Mouse (Mus musculus): Measurements from ENCODE around the gene Blzf1.
A peak's percentile ranks its signal among the peaks of the same experiment; 100 is the strongest.

Blzf1 gene

DNA sequence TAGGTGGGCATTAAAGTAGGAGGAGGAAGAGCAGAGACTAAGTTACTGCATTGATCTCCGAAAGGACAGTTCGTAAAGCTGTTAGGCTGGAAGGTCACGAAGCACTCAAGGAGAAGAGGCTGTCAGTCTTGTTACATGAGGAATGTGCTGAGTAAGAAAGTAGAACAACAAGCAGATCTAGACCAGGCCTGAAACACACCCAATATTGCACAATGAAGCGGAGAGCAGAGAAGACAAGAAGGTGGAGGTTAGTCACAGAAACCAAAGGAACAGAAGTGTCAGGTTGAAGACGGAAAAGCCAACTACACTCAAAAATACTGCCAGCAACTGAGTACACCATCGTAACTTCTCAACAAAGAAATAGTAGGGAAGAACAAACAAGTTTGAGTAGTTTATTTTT is 13.2 kb downstream of the Blzf1 start:
- DNase-seq (ENCODE audit: low spot score), result no peak

DNA sequence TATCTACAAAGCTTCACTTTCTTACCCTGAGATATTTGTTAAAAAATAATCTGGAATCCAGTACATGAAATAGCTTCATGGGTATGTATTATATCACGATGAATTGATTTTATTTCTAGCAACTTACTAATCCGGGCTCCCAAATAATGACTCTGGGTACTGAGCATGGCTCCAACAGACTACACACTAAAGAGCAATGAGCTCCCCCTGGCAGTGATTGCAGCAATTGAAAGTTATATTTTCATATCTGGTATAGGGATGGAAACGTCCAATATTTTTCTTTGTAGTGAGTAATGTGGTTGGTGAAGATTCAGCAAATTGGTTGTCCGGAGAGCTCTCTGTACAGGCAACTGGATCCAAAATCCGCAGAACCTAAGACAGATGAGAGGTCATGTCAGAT is 15.2 kb downstream of the Blzf1 start:
- DNase-seq (ENCODE audit: low spot score), result no peak

DNA sequence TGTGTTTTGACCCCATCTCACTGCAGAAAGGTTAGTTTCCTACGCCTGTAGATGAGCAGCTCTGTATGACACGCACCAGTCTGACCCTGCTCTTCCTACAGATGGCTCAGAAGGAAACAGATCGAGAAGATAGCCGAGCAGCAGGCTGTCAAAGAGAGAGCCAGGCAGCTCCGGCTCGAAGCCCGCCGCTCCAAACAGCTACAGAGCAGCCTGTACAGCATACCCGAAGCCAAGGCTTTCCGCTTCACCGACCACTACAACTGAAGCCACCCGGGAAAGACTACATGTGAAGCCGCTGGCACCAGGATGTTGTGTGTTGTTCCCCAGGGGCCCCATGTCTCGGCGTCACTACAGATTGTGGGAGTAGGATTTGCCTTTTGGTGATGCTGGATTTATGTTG is 19.9 kb downstream of the Blzf1 start:
- no peak for DNase-seq (ENCODE audit: low spot score)

DNA sequence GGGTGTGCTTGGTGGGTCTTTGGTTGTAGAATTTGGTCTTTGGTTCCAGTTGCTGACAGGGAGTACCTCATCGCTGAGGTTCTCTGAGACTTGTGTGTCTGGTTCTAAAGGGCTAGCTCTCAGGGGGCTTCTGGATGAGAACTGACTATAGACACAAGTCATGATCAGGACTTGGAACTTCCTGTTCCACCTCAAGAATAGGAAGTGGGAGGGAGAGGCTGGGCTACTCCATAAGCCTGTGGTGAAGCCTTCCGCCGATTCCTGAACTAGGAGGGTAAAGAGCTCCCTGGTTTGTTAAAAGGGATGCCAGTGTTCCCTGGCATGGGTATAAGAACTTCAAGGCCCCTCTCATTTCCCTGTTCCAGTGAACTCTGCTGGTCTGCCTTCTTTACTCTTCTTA is 23.3 kb downstream of the Blzf1 start:
- no peak for DNase-seq (ENCODE audit: low spot score)

DNA sequence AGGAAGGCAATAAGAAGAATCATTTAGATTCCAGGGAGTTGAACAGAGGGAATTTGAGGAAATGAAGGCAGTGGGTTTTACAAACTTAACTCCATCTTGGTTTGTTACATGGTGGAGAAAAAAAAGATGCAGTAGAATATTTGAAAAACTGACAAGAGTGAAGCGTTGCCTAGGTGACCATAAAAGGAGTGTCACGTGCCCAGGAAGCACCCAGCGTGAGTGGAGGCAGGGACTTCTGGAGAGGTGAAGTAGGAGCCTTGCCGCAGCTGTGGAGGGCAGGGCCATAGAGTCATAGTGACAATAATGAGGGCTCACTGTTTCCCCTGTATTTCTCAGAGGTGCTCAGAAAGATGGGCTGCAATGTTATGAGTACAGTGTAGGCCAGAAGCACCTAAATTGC is 28.0 kb downstream of the Blzf1 start:
- no peak for DNase-seq (ENCODE audit: low spot score)

DNA sequence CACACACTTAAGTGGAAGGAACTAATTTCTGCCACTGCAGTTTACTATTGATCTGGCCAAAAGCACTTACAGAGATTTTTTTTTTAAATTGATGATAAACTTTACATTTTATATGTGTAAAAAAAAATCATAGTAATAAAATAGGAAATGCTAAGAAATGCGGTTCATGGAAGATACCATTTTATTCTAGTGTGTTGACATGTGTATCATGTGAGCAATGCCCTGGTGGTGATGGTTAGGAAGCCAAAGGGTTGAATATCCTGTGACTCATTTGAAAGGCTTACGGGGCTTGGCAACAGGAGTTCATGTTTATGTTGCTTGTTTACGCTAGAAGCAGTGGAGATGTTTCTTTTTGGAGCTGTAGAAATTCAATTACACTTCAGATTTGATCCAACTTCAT is 30.7 kb downstream of the Blzf1 start:
- DNase-seq (ENCODE audit: low spot score), result no peak

DNA sequence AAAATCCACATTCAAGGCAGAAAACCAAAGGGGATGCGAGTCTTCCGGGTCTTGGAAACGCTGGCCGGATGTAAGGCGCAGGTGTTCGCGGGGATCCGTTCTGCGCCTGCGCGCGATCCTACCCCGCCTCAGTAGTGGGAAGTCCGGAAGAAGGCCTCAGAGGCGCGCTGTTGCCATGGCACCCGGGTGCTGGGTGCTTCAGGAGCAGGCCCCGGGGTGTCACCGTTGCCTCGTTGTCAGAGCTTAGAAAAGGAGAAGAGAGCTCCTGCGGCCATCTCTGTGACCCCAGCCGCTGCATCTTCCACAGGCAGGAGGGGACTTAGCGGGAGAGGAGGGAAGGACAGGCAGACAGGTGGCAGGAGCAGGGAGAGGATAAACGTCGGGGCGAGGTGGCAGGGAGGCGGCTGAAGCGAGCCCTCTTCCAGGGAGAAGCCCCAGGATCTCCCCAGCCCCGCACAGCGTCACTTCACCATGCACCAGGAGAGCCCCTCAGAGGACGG is 31.8 kb downstream of the Blzf1 start, which contains the start of gene Ccdc181:
Gene Ccdc181 (plus strand): TSS at position 131 of the 500 bp plus-strand sequence.
- DNase-seq (ENCODE audit: low spot score), result peak; percentile 96

DNA sequence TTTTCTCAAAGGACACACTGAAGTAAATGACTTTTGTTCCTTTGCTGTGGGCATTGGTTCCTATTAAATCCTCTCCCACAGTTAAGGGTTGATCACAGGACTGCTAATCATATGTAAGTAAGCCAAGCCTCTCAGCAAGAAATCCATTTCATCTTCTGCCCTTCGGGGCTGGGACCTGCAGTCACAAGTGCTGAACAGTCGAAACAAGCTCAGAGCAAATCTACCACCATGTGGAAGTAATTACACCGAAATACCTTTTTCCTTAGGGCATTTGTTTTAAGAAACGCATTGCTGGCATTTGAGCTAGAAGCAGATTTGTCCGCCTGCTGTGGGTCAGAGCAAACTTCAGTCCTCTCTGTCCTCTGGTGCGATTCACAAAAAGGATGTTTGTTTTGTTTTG is 33.6 kb downstream of the Blzf1 start:
- no peak for DNase-seq (ENCODE audit: low spot score)

DNA sequence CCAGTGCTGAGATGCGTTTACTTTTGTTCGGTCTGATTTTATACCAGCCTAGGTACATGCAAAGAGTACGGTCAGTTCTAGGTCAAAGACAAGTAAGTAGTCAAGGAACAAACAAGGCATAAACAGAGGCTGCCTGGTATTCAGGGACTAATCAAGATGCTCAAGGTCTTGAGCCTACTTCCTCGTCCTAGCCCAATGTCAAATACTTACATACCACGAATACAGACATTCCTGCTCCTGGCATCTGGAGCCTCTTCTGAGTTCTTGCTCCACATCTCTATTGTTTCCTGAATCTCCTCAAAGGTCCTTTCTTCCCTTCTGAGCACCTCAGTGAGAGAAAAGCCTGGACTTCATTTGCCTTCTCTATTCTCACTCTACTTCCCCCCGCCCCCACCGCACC is 36.3 kb downstream of the Blzf1 start:
- no peak for DNase-seq (ENCODE audit: low spot score)

DNA sequence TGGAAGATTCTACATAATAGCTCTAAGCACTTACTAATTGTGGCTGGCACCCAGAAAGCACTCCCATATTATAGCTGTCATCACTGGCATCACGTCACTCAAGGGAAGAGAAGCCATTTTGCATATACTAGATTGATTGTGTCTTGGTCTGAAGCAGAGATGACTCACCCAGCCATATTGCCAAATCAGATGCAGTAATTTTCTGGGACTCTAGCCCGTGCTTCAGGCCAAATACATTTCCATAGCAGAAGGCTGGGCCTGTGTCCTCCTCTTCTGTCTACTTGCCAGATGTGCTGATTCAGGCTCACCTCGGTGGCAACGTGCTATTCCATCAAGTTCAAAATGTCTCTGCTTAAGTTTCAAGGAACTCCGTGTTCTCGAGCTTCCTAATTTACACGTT is 45.7 kb downstream of the Blzf1 start:
- DNase-seq (ENCODE audit: low spot score), result peak; percentile 47

DNA sequence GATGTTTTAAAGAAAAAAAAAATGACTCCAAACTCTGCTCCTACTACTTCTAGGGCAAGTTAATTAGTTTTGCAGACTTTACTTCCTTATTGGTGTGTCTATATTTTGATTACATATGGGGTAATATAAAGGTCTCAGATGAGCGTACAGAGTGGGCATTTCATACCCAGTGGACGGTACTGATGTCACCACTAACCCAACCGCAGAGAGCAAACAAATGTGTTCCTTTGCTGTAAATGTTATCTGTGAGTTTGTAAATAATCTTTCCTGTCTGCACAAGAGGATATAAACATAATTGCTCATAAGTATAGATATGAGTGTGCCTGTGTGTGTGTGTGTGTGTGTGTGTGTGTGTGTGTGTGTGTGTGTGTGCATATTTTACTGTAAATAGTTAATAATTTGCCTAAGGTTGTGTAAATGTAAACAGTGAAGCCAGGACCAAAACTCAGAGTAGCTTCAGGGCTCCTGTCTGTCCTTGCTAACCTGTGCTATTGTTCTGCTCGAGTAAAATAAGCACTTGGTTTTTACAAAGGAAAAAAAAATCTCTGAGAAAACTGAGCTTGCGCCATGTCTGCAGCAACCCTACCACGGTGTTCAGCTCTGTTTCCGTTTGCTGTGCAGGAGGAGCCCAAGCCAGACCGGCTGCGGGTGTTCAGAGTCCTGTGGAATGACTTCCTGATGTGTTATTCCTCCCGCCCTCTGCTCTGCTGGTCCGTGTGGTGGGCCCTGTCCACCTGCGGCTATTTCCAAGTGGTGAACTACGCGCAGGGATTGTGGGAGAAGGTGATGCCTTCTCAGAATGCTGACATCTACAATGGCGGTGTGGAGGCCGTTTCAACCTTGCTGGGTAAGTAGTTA is 46.9 kb downstream of the Blzf1 start:
- no peak for DNase-seq (ENCODE audit: low spot score)

DNA sequence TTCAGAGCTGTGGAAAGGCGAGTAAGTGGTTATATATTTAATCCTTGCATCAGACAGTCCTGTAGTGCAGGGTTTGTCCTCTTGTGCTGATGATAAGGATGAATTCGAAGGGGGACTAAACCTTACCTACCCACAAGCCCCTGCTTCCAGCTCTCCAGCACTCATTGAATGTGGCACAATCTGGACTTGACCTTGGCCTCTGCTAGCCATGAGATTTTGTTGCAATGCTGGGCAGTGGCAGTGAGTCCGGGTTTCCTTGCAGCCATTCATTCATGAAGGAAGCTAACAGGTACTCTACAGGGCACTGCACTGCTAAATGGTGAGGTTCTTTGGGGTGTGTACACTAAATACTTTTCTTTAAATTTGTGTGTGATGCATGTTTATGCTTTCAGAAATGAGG is 52.5 kb downstream of the Blzf1 start:
- no peak for DNase-seq (ENCODE audit: low spot score)

DNA sequence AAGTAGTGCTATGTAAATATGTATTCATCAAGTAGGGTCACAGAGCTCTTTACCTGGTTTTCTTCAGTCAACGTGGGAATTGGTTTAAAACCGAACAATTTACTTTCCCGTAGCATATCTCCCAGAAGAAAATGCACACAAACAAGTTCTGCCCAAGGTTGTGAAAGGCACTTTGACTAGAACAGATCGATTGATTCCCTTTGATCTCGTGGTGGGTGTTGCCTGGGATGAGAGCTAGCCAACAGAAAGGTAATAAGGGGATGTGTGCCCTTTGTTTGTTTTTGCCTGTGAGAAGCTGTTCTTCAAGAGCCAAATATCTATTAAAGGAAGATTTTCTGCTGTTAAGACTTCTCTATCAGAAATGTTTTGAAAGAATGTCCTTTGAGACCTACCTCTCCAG is 54.7 kb downstream of the Blzf1 start:
- no peak for DNase-seq (ENCODE audit: low spot score)

DNA sequence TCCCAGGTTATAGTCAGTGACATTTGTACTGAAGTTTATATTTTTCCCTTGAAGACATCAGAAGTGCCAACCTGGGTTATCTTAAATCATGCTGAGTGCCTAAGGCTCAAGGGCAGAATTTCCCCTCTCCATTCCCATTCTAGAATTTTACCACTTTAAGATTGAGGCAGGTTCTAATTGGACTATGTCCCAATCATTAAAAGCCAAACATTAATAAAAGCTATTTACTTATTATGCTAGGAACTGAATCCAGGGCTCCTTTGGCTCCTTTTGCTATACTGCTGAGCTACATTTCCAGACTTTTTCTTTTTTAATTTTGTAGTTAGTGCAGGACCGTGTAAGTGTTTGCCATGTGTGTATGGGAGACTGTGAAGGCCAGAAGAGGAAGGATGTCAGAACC is 55.9 kb downstream of the Blzf1 start:
- DNase-seq (ENCODE audit: low spot score), result no peak

DNA sequence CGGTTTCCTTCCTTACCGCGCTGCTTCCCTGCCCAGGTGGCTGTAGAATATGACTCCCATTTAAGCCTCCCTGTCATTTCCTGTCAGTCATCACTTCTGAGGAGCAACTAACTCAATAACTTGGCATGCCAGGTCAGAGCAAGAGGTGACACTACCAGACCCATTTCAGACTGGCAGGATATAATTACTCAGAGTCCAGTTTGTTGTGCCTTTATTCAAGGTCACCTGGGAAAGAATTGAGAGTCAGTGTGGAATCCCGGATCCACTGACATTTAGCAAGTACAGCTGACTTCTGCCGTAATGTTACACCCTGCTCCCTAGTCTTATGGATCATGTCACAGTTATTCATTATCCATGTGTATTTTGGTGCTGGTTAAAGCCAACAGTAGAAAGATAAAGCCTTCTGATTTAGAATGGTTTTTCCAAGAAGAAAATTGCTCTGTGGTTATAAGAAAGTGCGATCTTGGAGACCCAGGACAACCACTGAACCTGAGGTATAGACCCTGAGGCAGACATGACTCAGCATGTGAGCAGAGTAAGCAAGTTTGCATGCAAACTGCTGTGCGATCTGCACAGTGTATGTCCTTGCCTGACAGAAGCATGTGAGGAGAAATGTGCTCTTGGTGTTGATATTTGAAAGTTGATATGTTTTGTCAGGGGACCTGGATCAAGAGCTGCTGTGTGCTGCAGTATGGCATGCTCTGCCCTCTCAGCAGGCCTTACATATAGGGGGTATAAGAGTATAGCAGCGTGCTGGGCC is 56.7 kb downstream of the Blzf1 start:
- no peak for DNase-seq (ENCODE audit: low spot score)

DNA sequence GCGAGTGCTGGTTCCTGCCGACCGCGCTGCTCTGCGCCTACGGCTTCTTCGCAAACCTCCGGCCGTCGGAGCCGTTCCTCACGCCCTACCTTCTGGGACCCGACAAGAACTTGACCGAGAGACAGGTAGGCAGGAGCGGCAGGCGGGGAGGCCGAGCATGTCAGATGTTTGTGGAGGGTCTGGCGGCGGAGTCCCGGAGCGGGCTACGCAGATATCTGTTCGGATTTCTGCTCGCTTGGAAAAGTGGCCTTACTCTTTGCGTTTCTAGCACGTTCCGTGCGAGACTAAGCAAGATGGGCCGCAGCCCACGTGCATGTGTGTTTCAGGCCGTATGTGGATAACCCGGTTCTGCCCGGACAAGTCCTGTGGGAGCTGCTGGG is 58.0 kb downstream of the Blzf1 start:
- no peak for DNase-seq (ENCODE audit: low spot score)

DNA sequence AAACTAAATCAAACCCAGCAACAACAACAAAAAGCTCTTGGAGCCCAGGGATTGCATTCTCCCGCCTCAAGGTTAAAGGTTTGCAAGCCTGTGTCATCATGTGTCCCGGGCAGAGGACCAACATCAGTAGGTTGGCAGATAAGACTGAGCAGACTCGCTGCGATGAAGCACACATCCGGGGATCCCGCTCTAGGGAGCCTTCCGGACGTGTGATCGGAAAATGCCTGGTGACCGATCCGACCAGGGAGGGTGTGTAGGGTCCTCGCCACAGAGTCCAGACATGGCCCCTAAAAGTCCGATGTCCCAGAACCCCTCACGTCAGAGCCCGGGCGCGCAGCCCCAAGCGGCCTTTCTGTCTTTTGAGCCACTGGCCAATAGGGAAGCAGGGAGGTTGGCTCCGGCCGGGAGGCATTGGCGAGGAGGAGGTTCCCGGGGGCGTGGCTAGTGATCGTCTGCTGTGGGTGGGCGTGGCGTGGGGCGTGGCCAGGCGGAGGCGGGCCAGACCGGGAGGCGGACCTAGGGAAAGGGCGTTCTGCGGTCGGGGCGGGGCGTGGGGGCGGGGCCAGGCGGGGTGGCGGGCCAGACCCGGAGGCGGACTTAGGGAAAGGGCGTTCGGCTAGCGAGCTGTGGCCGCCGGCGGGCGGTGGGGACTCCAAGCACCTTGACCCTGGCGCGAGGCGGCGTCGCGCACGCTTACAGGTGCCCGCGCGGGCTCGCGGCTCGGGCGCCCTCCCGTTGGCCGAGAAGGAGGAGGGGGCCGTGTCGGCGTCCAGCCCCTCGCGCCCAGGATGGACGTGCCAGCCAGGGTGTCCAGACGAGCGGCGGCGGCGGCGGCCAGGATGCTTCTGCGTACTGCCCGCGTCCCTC is 58.6 kb downstream of the Blzf1 start, which contains the start of gene Slc19a2:
Gene Slc19a2 (plus strand): TSS at position 582 of the 867 bp plus-strand sequence.
- peak; percentile 98 for DNase-seq (ENCODE audit: low spot score)

DNA sequence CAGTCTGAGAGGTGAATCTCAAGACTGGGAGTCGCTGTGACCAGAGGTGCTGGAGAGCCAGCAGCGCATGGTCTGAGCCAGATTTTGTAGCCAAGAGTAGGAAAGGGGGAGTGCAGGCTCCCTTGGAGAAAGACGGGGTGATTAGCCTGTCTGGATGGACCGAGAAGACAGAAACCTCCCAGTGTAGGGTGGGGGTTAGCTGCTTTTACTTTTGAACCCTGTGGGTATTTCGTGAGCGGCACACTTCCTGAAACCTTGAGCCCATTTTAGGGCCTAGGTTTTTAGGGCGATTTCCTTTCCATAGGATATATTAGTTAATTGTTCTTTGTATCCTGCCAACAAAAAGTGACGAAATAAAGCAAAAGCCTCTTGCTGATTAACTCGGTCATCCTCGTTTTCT is 59.3 kb downstream of the Blzf1 start:
- DNase-seq (ENCODE audit: low spot score), result no peak

DNA sequence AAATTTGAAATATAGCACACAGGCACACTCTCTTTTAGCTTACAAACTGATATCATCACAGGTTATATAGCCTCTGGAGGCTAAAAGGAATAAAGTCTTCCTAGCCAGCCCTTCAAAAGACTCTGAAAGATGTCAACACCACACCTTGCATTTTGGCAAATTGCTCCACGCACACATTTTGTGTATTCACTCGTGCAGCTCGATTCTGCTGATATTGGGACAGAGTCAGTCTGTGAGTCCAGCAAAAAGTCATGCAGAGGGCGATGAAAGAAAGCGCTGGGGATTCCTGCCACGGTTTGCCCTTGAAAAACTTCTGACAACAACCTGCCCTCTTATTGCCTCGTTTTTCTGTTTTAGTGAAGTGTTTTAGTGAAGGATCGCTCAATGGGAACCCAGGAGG is 59.8 kb downstream of the Blzf1 start:
- DNase-seq (ENCODE audit: low spot score), result no peak

DNA sequence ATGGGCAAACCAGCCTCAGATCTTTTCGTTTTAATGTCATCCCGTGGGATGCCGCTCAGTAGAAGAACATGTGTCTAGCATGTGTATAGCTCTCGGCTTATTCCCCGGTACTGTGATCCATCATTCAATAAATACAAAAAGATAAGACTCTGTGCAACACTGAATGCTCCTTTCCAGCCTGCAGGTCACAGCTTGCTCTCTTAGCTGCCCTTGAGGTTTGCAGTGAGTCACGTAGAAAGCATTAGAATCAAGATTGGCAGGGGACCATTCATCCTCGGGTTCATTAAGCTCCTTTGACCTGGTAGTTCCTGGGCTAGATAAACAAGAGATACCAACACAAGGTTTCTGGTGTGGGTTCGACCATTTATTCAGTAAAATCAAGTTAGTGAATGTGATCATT is 64.5 kb downstream of the Blzf1 start:
- no peak for DNase-seq (ENCODE audit: low spot score)

DNA sequence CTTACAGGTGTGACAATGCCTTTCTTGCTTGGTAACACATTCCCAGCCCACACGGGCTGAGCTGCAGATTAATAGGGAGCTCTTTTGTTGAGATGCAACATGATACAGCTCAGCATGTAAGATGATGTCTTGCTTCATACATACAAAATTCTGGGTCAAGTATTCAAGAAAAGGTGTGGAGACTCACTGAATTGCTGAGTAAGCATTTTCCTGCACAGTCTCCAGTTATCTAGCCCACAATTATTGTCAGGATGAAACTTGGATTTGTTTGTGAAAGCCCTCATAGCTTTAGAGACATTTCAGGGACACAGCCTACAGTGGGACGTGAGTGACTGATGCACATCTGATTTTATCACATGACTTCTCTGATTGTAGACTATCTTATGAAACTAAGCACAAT is 65.8 kb downstream of the Blzf1 start:
- DNase-seq (ENCODE audit: low spot score), result no peak

All from layer of hippocampus, adult 11-12 months (tissue).